Mouse (Mus musculus): ENCODE data around the gene Maml3. TPM values are rescaled to one million over a fixed set of nuclear protein-coding genes. Genes with fewer than 3 reads are reported as not detected.
A peak's percentile ranks its signal among the peaks of the same experiment; 100 is the strongest.

Maml3 gene
- polyA plus RNA-seq, 1 experiment from 2014 or later, result 5.2 TPM

DNA sequence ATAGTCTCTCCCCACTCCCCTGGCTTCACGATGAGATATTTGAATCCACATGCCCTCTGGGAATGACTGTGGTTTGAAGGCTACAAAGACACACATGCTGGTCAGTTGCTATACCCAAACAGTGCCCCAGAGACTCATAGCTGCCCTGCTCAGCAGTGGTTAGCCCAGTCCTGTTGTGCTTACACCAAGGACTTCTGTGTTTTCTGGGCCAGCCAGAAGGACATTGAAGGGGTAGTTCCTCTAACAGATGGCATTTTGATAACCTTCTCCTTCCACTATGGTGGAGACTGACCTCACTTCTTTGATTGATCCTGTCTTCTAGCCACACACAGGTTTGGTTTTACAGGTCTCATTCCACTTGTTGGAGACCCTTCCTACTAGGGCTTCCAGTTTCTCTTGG is 189.5 kb downstream of the Maml3 start:
- no peaks in the 10 kb centered on the region for H3K36me3 ChIP-seq
- 69% methylated on average over 1 of the region's 1 CpGs for WGBS
- no peak for ATAC-seq (ENCODE audit: insufficient read depth, low FRiP score, low read depth)
- H3K9ac ChIP-seq, result no peak overlapping the region
- H3K9me3 ChIP-seq, result no peaks in the 10 kb centered on the region
- H3K27ac ChIP-seq, result peak overlapping the region; percentile 87
- no peak overlapping the region for H3K4me3 ChIP-seq (replicated peaks)
- H3K4me1 ChIP-seq, result peaks cover 21% of the 10 kb centered on the region
- no peaks in the 10 kb centered on the region for H3K27me3 ChIP-seq (replicated peaks)
- H3K4me2 ChIP-seq, result peak overlapping the region; percentile 29; the same call in 1 of the 2 replicates

DNA sequence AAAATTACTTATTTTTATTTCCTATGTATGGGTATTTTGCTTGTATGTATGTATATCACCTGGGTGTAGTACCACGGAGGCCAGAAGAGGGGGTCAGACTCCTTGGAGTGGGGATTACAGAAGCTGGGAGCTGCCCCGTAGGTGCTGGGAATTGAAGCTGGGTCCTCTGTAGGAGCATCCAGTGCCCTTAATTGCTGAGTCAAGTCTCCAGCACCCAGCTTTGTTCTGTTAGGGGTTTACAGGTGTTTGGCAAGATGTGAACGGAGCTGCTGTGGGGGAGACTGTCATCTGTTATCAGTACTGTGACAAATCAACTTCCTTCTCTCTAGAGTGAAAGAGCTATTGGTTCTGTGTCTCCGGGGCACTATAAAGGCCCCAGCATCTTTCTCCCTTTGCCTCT is 190.0 kb downstream of the Maml3 start:
- WGBS, result 66% methylated on average over 4 of the region's 4 CpGs
- H3K36me3 ChIP-seq, result no peaks in the 10 kb centered on the region
- no peak for ATAC-seq (ENCODE audit: insufficient read depth, low FRiP score, low read depth)

DNA sequence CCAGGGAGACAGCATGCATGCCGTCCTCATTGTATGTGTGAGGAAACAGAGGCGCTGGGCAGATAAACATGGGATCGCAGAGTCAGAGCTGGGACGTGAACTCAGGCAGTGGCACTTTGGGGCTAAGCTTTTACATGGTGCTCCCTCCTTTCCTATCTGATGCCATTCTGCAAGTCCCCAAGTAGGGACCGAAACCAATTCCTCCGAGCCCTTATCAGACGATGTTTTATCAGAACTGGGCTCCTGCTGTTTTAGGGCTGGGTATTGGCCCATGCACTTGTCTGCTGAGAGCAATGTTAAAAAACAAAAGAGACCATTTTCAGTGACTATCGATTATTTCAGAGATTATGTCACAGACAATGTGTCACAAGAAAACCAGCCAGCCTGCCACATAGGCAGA is 191.4 kb downstream of the Maml3 start:
- Histone ChIP-seq H3K4me2 (no peak overlapping the region), H3K4me3 (replicated peaks) (no peak overlapping the region), H3K9me3 (no peaks in the 10 kb centered on the region), H3K9ac (no peak overlapping the region), H3K36me3 (no peaks in the 10 kb centered on the region), H3K4me1 (peaks cover 27% of the 10 kb centered on the region), H3K27ac (no peak overlapping the region), H3K27me3 (replicated peaks) (no peaks in the 10 kb centered on the region)
- no peak for ATAC-seq (ENCODE audit: insufficient read depth, low FRiP score, low read depth)
- 79% methylated on average over 8 of the region's 8 CpGs for WGBS

More for the DNA sequence above, 190.0 kb downstream of the Maml3 start:
- peaks cover 21% of the 10 kb centered on the region for H3K4me1 ChIP-seq
- H3K9me3 ChIP-seq, result no peaks in the 10 kb centered on the region
- no peak overlapping the region for H3K9ac ChIP-seq
- no peaks in the 10 kb centered on the region for H3K27me3 ChIP-seq (replicated peaks)
- H3K4me2 ChIP-seq, result no peak overlapping the region
- H3K4me3 ChIP-seq (replicated peaks), result no peak overlapping the region
- no peak overlapping the region; the same call in 1 of the 2 replicates for H3K27ac ChIP-seq

DNA sequence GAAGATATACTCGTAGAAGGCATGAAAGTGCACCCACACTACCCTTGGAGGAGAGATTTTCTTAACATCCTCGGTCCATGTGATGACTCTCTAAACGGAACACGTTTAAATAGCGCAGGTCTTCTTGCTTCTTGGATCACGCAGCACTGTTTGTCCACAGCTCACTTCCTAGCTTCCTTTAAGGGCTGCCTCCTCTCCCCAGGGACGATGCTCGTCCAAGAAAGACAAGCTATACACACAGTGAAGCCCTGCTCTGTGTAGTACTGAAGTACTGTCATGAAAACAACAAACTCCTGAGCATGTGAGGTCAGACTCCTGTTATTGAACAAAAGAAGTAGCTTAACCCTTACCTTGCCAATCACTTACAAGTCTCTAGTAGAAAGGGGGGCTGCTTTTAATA is 192.7 kb downstream of the Maml3 start:
- no peaks in the 10 kb centered on the region for H3K36me3 ChIP-seq
- H3K27ac ChIP-seq, result no peak overlapping the region
- H3K9ac ChIP-seq, result no peak overlapping the region
- no peak for ATAC-seq (ENCODE audit: insufficient read depth, low FRiP score, low read depth)
- H3K9me3 ChIP-seq, result no peaks in the 10 kb centered on the region
- H3K4me2 ChIP-seq, result no peak overlapping the region
- WGBS, result 43% methylated on average over 8 of the region's 8 CpGs
- peaks cover 32% of the 10 kb centered on the region for H3K4me1 ChIP-seq
- H3K27me3 ChIP-seq (replicated peaks), result no peaks in the 10 kb centered on the region
- H3K4me3 ChIP-seq (replicated peaks), result no peak overlapping the region

DNA sequence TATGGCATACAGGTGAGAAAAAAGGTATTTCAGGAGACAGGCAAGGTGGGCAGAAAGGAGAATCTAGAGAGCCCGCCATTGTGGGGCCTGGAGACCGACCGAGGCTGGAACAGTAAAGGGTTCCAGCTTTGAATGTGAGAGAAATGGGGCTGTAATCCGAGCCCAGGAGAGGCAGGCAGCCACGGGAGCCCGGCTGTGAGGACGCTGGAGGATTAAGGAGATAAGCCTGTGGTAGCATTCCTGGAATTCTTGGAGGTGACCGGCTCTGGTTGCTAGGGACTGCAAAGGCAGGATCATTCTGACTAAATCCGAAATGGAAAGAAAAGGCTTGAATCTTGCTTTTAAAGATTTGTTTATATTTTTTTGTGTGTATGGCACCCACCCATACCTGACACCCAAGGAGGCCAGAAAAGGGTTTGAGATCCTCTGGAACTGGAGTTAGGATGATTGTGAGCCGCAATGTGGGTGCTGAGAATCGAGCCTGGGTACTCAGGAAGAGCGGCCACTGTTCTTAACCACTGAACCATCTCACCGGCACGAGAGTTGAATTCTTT is 196.4 kb downstream of the Maml3 start:
- H3K4me3 ChIP-seq (replicated peaks), result no peak overlapping the region
- no peaks in the 10 kb centered on the region for H3K27me3 ChIP-seq (replicated peaks)
- peaks cover 19% of the 10 kb centered on the region for H3K4me1 ChIP-seq
- H3K9ac ChIP-seq, result no peak overlapping the region
- WGBS, result 28% methylated on average over 14 of the region's 14 CpGs
- no peak overlapping the region for H3K27ac ChIP-seq
- H3K36me3 ChIP-seq, result no peaks in the 10 kb centered on the region
- ATAC-seq (ENCODE audit: insufficient read depth, low FRiP score, low read depth), result no peak
- no peaks in the 10 kb centered on the region for H3K9me3 ChIP-seq
- H3K4me2 ChIP-seq, result peak overlapping the region; percentile 32; the same call in 1 of the 2 replicates

DNA sequence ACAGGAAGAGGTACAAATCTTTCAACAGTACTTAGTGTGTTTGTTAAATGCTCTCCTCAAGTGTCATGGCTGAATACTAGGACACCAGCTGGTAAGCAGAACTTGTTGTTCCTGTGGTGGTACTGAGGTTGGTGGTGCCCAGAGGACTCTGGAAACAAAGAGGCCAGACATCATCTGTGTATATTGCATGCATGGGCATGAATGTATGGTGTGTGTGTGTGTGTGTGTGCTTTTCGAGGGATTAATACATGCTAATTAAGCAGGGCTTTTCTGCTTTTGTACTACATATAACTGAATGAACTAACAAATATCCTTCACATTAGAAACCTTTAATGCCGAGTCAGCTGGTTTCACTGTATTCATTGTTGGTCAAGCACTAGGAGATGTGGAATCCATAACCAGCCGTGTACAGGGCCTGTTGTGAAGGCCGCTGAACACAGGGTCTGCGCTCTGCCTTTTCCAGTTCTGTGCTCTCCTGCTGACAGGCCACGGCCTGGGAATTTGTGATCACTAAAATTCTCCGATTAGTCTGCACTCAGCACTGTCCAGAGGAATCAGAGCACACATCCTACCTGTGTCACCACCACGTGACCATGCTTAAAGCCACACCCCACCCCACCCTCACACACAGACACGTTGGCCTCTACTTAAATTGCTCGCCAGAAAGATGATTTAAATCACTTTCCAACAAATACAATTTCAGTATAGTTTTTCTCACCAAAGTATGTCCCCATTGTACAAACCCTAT is 197.6 kb downstream of the Maml3 start:
- 61% methylated on average over 10 of the region's 10 CpGs for WGBS
- Histone ChIP-seq H3K4me1 (peaks cover 19% of the 10 kb centered on the region), H3K9me3 (no peaks in the 10 kb centered on the region), H3K9ac (no peak overlapping the region), H3K27me3 (replicated peaks) (no peaks in the 10 kb centered on the region), H3K4me3 (replicated peaks) (no peak overlapping the region), H3K27ac (peak overlapping the region; percentile 16; the same call in 1 of the 2 replicates), H3K4me2 (no peak overlapping the region), H3K36me3 (no peaks in the 10 kb centered on the region)
- no peak for ATAC-seq (ENCODE audit: insufficient read depth, low FRiP score, low read depth)

DNA sequence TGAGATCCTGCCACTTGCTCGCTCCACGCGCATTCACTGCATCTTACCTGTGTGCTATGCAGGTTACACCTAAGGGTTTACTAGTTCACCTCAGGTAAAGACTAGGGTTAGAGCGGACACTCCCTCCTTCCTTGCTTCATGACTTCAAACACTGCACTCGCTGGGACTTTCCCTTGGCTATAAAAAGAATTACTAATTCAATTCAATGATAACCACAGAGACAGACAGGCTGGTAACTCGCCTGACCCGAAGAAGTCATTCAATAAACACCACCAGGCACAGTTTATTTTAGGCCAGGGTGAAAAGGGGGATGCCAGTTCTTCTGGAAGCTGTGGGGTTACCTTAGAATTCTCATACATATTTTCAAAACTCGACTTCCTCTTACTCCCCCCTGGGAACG is 199.0 kb downstream of the Maml3 start:
- Histone ChIP-seq H3K4me2 (no peak overlapping the region), H3K4me3 (replicated peaks) (no peak overlapping the region), H3K36me3 (no peaks in the 10 kb centered on the region), H3K9me3 (no peaks in the 10 kb centered on the region), H3K4me1 (peaks cover 22% of the 10 kb centered on the region), H3K9ac (no peak overlapping the region), H3K27me3 (replicated peaks) (no peaks in the 10 kb centered on the region), H3K27ac (no peak overlapping the region)
- 50% methylated on average over 9 of the region's 9 CpGs for WGBS
- ATAC-seq (ENCODE audit: insufficient read depth, low FRiP score, low read depth), result no peak

DNA sequence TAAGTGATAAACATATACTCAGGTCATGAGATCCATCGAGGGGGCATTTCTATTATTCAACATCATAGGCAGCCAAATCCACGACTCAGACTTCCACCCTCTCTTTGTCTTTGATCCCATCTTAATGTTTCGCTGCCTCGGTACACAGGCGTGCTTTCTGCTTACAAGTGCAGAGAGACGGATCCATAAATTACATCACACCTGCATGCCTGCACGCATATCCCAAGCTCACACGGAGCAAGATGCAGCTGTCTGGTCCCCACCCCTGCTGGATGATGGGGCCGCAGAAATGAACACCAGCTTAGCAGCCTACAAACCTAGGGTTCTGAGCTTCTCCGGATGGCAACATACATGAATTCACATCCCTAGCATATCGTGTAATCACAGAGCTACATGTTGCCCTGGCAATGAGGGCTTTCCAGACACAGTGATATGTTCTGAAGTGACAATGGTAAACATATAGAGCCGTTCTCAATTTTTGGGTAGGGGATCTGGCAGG is 200.5 kb downstream of the Maml3 start:
- H3K36me3 ChIP-seq, result no peaks in the 10 kb centered on the region
- no peaks in the 10 kb centered on the region for H3K27me3 ChIP-seq (replicated peaks)
- H3K9me3 ChIP-seq, result no peaks in the 10 kb centered on the region
- 51% methylated on average over 12 of the region's 12 CpGs for WGBS
- H3K9ac ChIP-seq, result no peak overlapping the region
- ATAC-seq (ENCODE audit: insufficient read depth, low FRiP score, low read depth), result no peak
- no peak overlapping the region for H3K4me2 ChIP-seq
- peaks cover 24% of the 10 kb centered on the region for H3K4me1 ChIP-seq
- H3K4me3 ChIP-seq (replicated peaks), result no peak overlapping the region
- H3K27ac ChIP-seq, result no peak overlapping the region

DNA sequence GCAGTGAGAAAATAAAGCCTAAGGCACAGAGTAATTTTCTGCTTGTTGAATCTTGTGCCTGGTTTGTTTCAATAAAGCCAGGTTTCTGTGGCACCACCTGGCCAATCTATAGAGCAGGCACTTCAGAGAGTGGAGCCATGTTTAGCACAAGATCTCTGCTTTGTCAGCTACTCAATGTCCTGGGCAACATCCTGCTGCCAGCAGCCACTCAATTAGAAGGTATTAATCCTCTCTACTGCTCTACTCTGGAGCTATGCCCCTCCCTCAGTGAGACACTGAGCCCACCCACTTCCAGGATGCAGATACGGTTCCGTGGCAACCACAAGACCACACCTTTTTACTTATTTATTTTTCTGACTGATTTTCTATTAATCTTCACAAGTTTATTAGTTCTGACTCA is 203.7 kb downstream of the Maml3 start:
- no peaks in the 10 kb centered on the region for H3K27me3 ChIP-seq (replicated peaks)
- no peak overlapping the region for H3K9ac ChIP-seq
- WGBS, result 39% methylated on average over 2 of the region's 2 CpGs
- no peak; the same call in 1 of the 2 replicates for ATAC-seq (ENCODE audit: insufficient read depth, low FRiP score, low read depth)
- H3K36me3 ChIP-seq, result no peaks in the 10 kb centered on the region
- no peak overlapping the region for H3K4me2 ChIP-seq
- no peaks in the 10 kb centered on the region for H3K9me3 ChIP-seq
- peaks cover 8% of the 10 kb centered on the region; the same call in 1 of the 2 replicates for H3K4me1 ChIP-seq
- no peak overlapping the region for H3K4me3 ChIP-seq (replicated peaks)
- peak overlapping the region; percentile 63 for H3K27ac ChIP-seq

DNA sequence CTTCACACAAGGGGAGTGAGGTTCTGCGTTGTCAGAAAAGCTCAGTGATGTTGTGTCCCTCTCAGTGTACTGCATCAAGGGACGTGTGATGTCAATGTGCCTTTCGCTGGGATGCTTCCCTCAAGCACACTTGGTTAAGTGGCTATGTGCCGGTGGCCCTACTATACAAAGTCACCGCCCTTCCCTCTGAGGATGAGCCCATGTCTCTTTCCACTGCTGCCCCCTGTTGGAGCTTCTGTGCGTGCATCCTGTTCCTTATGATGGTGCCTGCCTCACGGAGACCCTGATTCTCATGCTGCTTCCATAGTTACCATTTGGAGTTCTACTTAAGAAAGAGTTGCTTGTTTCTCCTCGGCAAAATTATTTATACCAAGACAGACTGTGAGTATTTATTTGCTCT is 210.4 kb downstream of the Maml3 start:
- Histone ChIP-seq H3K9ac (no peak overlapping the region), H3K4me1 (peaks cover 7% of the 10 kb centered on the region; the same call in 1 of the 2 replicates), H3K4me2 (no peak overlapping the region), H3K9me3 (no peaks in the 10 kb centered on the region), H3K27ac (no peak overlapping the region), H3K27me3 (replicated peaks) (no peaks in the 10 kb centered on the region), H3K36me3 (no peaks in the 10 kb centered on the region), H3K4me3 (replicated peaks) (no peak overlapping the region)
- WGBS, result 70% methylated on average over 8 of the region's 8 CpGs
- ATAC-seq (ENCODE audit: insufficient read depth, low FRiP score, low read depth), result no peak

DNA sequence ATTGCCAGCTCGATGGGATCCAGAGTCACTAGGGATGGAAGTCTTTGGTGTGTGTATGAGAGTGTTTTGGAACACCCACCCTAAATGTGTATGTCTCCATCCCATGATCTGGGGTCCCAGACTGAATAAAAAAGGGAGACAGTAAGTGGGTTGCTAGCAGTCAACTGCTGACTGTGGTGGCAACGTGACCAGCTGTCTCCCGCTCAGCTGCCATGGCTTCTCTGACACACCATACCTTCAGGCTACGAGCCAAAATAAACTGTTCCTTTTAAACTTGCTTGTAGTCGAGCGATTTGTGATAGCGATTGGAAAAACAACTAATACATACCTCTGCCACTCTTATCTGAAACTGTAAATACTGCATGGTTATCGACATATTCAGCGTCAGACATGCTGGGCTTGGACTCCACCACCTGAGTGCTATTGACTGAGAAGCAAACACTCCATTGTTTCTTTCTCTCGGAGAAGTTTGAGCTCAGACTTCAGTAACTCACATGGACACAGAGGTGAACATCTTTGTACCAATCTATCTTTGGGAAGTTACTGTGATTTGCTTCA is 213.2 kb downstream of the Maml3 start:
- no peak overlapping the region for H3K4me2 ChIP-seq
- peaks cover 22% of the 10 kb centered on the region for H3K4me1 ChIP-seq
- no peaks in the 10 kb centered on the region for H3K27me3 ChIP-seq (replicated peaks)
- no peak overlapping the region for H3K9ac ChIP-seq
- H3K4me3 ChIP-seq (replicated peaks), result no peak overlapping the region
- 59% methylated on average over 10 of the region's 10 CpGs for WGBS
- peak; percentile 45; the same call in 1 of the 2 replicates for ATAC-seq (ENCODE audit: insufficient read depth, low FRiP score, low read depth)
- no peaks in the 10 kb centered on the region for H3K36me3 ChIP-seq
- peak overlapping the region; percentile 9; the same call in 1 of the 2 replicates for H3K27ac ChIP-seq
- H3K9me3 ChIP-seq, result no peaks in the 10 kb centered on the region

DNA sequence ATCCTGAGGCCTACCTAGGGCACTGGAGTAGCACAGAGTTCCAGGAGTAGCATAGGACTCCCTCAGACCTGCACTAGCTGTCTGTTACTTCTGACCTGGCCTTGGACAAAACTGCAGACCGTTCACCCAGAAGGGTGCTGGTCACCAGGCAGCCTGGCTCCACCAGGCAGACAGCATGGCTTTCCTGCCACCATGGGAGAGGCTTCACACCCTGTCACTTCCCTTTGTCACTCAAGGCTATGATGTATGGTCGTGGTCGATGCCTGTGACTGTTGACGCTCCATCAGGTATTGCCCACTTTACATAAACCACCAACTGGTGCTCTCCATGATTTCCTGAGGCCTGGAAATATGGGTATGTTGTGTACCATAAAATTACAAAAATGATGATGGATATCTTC is 214.7 kb downstream of the Maml3 start:
- WGBS, result 56% methylated on average over 4 of the region's 4 CpGs
- Histone ChIP-seq H3K4me2 (no peak overlapping the region), H3K36me3 (no peaks in the 10 kb centered on the region), H3K27me3 (replicated peaks) (no peaks in the 10 kb centered on the region), H3K27ac (no peak overlapping the region), H3K4me1 (peaks cover 22% of the 10 kb centered on the region), H3K9ac (no peak overlapping the region), H3K9me3 (no peaks in the 10 kb centered on the region), H3K4me3 (replicated peaks) (no peak overlapping the region)
- no peak for ATAC-seq (ENCODE audit: insufficient read depth, low FRiP score, low read depth)
